Comparison of ENCODE assay signal across 9 mouse cellular contexts in genomic region chr5:46150825-46151224, GRCm38 (mm10).
DNase-seq lines count a peak whose midpoint lies in the region; ATAC-seq lines count a peak whose summit lies in the region.
"Had no signal": no experiment of that assay in that cellular context is flagged by ENCODE, and none has a peak within 500 bp of the region (broad histone marks: within the 10 kb centered on the region; RNA-seq: fewer than 3 reads in every experiment).

No protein-coding gene starts in this region.

- H3K4me3 ChIP-seq in forebrain, embryonic 16.5 days (replicated peaks; ENCODE audit: low read length): no peak overlapping the region
- no peak overlapping the region for H3K4me3 ChIP-seq in neural tube, embryonic 12.5 days

- no peaks in the 10 kb centered on the region for H3K36me3 ChIP-seq in forebrain, embryonic 16.5 days (ENCODE audit: control insufficient read depth, insufficient read depth)
- no peaks in the 10 kb centered on the region for H3K36me3 ChIP-seq in neural tube, embryonic 12.5 days

- intact Hi-C loops in left cerebral cortex, postnatal 4 days (cut with DNase I): no loop called here
- intact Hi-C loops in left cerebral cortex, postnatal 25 days (cut with DNase I): loop anchor here (5.0 kb wide), 1 partner anchor 294 kb away; the partner anchor contains the start of gene Lcorl

- peak; percentile 10 for DNase-seq in adrenal gland, postnatal 10 days
- DNase-seq in adrenal gland, adult 18-20 months (ENCODE audit: low spot score in 2 of 2): no peak
- DNase-seq in left cerebral cortex, postnatal 4 days: peak; percentile 47
- DNase-seq in left cerebral cortex, postnatal 25 days (ENCODE audit: low spot score in 2 of 2): no peak
- DNase-seq in spleen, postnatal 10 days (ENCODE audit: low spot score in 2 of 2): no peak
- DNase-seq in heart, adult 9 months (ENCODE audit: low spot score in 2 of 2): no peak

- peak; percentile 60 for ATAC-seq in forebrain, embryonic 16.5 days
- peak; percentile 74 for ATAC-seq in neural tube, embryonic 12.5 days (ENCODE audit: low FRiP score, low read depth)
- ATAC-seq: Patski had no signal

- peak overlapping the region; percentile 29; the same call in 1 of the 2 replicates for H3K4me2 ChIP-seq in forebrain, embryonic 16.5 days (ENCODE audit: low read length)
- H3K4me2 ChIP-seq in neural tube, embryonic 12.5 days (replicated peaks): peak overlapping the region; percentile 10

- H3K4me1 ChIP-seq in forebrain, embryonic 16.5 days (replicated peaks; ENCODE audit: control insufficient read depth, insufficient read depth, low read length): peaks cover 11% of the 10 kb centered on the region
- peaks cover 17% of the 10 kb centered on the region for H3K4me1 ChIP-seq in neural tube, embryonic 12.5 days

- no peak overlapping the region for H3K27ac ChIP-seq in forebrain, embryonic 16.5 days (ENCODE audit: low read length)
- H3K27ac ChIP-seq in neural tube, embryonic 12.5 days: no peak overlapping the region

- no peaks in the 10 kb centered on the region; the same call in 1 of the 2 replicates for H3K9me3 ChIP-seq in forebrain, embryonic 16.5 days (ENCODE audit: control insufficient read depth, low read length)
- H3K9me3 ChIP-seq in neural tube, embryonic 12.5 days: no peaks in the 10 kb centered on the region

- 3% methylated on average over 6 of the region's 6 CpGs for WGBS in forebrain, embryonic 16.5 days
- 17% methylated on average over 6 of the region's 6 CpGs for WGBS in neural tube, embryonic 12.5 days

- H3K9ac ChIP-seq in forebrain, embryonic 16.5 days (replicated peaks; ENCODE audit: low read depth, low read length): no peak overlapping the region
- H3K9ac ChIP-seq in neural tube, embryonic 12.5 days: no peak overlapping the region

- H3K27me3 ChIP-seq in forebrain, embryonic 16.5 days (replicated peaks; ENCODE audit: control insufficient read depth, insufficient read depth, low read length): no peaks in the 10 kb centered on the region
- H3K27me3 ChIP-seq in neural tube, embryonic 12.5 days (replicated peaks): no peaks in the 10 kb centered on the region

Comparison
In these comparisons a context has a peak if more than half of its experiments do, and no peak if none do; other contexts are left out.
1. DNase-seq: peak in adrenal gland, postnatal 10 days (single experiment) and left cerebral cortex, postnatal 4 days (single experiment); none in adrenal gland, adult 18-20 months (0 of 2), left cerebral cortex, postnatal 25 days (0 of 2), spleen, postnatal 10 days (0 of 2) and heart, adult 9 months (0 of 2).